Mouse (Mus musculus): Measurements from ENCODE around the gene C9orf72. TPM values are rescaled to one million over a fixed set of nuclear protein-coding genes. Genes with fewer than 3 reads are reported as not detected.
"Not testable (repeated sequence)": the region's sequence is repeated elsewhere in the genome, so short reads cannot be mapped to it uniquely, and the experiment has no call there.

The C9orf72 gene
- polyA plus RNA-seq (2015; fragmentation: Nextera tagmentation; extraction: Ambion mirVana) = 41.9 and 43.2 TPM in 2 replicates

DNA sequence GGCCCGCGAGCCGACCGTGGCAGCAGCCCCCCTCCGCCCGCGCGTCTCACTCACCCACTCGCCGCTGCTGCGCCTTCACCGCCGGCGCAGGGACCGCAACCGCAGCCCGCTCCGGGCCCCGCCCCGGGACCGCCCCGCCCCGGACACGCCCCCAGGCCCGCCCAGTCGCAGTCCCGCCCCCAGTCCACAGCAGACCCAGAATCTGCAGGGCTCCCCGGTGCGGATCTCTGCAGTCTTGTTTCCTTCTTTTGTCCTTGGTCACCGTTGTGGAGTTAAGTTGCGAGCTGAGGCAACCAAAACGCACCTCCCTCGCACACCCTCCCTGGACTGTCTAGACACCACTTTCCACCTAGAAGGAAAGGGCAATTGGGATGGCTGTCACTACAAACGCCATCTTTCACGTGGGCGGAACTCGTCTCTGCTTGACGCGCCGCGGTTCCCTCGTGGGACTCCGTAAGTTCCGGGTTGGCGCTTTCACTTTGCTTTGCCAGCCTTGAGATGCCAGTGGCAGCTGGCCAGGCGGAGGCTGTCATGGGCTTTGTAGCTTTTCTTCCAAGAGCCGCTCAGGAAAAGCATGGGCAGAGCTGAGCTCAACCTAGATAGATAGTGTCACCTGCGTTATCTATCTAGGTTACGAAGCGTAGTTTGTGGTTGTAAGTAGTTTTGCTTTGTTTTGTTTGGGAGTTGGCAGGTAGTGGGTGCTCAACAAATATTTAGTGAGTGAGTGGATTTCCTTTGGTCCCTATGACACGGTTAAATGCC lies at the start of gene C9orf72:
TSS of gene C9orf72 (minus strand) at position 442 of the 762 bp plus-strand sequence.
- peak within 1 kb of the TSS; percentile 92 for H3K27ac ChIP-seq (replicated peaks)
- under 1% methylated on average over 50 of the region's 51 CpGs for WGBS
- ATAC-seq (ENCODE audit: low FRiP score, low read depth) = peak; percentile 98
- peak within 1 kb of the TSS; percentile 87 for H3K4me3 ChIP-seq
- H3K9ac ChIP-seq = peak within 1 kb of the TSS; percentile 83
- peaks cover 13% of the 10 kb centered on the region for H3K4me1 ChIP-seq (replicated peaks)
- H3K4me2 ChIP-seq = peak within 1 kb of the TSS; percentile 79
- no peaks in the 10 kb centered on the region for H3K36me3 ChIP-seq
- no peaks in the 10 kb centered on the region for H3K9me3 ChIP-seq
- H3K27me3 ChIP-seq = no peaks in the 10 kb centered on the region

DNA sequence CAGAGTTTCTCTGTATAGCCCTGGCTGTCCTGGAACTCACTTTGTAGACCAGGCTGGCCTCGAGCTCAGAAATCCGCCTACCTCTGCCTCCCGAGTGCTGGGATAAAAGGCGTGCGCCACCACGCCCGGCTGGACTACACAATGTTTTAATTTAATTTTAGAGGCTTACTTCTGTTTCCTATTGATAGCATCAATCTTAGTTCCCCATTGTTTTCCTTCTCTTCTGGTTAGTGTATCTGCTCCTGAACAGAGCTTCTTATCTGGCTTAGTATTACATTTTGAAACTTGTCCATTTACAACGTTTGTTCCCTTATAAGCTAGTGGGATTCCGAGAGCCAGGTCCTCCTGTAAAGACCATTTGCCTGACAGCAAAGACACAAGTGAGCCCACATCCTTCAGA lies 33.0 kb upstream of the C9orf72 start:
- Histone ChIP-seq H3K4me1 (replicated peaks) (no peaks in the 10 kb centered on the region), H3K4me3 (no peak overlapping the region), H3K36me3 (no peaks in the 10 kb centered on the region), H3K4me2 (no peak overlapping the region), H3K27ac (replicated peaks) (no peak overlapping the region), H3K27me3 (no peaks in the 10 kb centered on the region), H3K9me3 (no peaks in the 10 kb centered on the region), H3K9ac (no peak overlapping the region)
- WGBS = 81% methylated on average over 9 of the region's 9 CpGs
- no peak for ATAC-seq (ENCODE audit: low FRiP score, low read depth)

DNA sequence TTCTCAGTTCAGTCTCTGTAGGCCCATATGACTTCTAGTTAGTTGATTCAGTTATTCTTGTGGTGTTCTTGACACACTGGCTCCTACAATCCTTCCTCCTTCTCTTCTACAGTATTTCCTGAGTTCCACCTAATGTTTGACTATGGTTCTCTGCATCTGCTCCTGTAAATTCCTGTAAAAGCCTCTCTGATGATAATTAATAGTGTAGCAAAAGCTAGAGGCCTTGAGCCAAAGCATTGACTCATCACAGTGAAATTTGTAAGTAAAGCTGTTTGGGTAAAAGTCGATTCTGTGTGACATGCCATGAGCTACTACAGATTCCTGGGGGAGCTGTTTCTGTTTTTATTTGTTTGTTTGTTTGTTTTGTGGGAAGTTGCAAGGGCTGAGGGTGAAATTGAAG lies 18.0 kb upstream of the C9orf72 start:
- ATAC-seq (ENCODE audit: low FRiP score, low read depth) = no peak

DNA sequence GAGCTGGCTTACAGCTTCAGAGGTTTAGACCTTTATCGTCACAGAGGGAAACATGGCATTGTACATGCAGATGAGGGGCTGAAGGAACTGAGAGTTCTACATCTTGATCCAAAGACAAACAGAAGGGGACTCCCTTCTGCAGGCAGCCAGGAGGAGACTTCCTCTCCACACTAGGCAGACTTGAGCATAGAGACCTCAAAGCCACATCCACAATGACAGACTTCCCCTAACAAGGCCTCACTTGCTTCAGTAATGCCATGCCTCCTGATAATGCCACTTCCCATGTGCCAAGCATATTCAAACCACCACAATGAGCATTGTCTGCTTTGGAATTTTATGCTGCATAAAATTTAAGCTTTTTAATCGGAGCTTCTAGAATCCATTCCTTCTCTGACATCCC lies 15.8 kb upstream of the C9orf72 start:
- no peak for ATAC-seq (ENCODE audit: low FRiP score, low read depth)
- Histone ChIP-seq H3K9me3 (no peaks in the 10 kb centered on the region), H3K36me3 (no peaks in the 10 kb centered on the region), H3K27ac (replicated peaks) (no peak overlapping the region), H3K4me2 (no peak overlapping the region), H3K4me1 (replicated peaks) (no peaks in the 10 kb centered on the region), H3K4me3 (no peak overlapping the region), H3K27me3 (no peaks in the 10 kb centered on the region), H3K9ac (no peak overlapping the region)
- 78% methylated on average over 2 of the region's 2 CpGs for WGBS

More for the DNA sequence above, 18.0 kb upstream of the C9orf72 start:
- WGBS = 75% methylated on average over 1 of the region's 1 CpGs
- no peak overlapping the region for H3K9ac ChIP-seq
- no peak overlapping the region for H3K4me2 ChIP-seq
- no peaks in the 10 kb centered on the region for H3K4me1 ChIP-seq (replicated peaks)
- H3K4me3 ChIP-seq = no peak overlapping the region
- no peaks in the 10 kb centered on the region for H3K9me3 ChIP-seq
- no peaks in the 10 kb centered on the region for H3K27me3 ChIP-seq
- no peaks in the 10 kb centered on the region for H3K36me3 ChIP-seq
- no peak overlapping the region for H3K27ac ChIP-seq (replicated peaks)

DNA sequence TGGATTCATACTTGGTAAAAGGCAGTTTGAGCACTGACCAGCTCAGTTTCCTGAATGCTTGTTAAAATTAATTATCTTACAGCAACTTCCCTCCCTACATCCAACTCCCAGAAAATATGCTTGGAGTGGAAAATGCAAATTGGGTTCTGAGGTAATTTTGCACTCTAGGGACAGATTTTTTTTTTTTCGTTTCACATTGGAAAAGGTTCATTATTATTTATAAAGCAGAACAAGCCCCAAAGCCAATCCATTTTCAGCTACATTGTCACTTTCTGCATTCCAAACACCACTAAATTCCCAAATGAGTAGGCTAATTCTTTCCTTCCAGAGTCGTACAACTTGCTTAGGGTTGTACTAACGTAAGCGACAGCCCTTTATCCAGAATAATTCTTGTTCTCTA lies 12.7 kb upstream of the C9orf72 start:
- Histone ChIP-seq H3K27ac (replicated peaks) (no peak overlapping the region), H3K9ac (no peak overlapping the region), H3K27me3 (no peaks in the 10 kb centered on the region), H3K4me2 (no peak overlapping the region), H3K36me3 (no peaks in the 10 kb centered on the region), H3K9me3 (no peaks in the 10 kb centered on the region), H3K4me1 (replicated peaks) (no peaks in the 10 kb centered on the region), H3K4me3 (no peak overlapping the region)
- 46% methylated on average over 4 of the region's 4 CpGs for WGBS
- no peak for ATAC-seq (ENCODE audit: low FRiP score, low read depth)

DNA sequence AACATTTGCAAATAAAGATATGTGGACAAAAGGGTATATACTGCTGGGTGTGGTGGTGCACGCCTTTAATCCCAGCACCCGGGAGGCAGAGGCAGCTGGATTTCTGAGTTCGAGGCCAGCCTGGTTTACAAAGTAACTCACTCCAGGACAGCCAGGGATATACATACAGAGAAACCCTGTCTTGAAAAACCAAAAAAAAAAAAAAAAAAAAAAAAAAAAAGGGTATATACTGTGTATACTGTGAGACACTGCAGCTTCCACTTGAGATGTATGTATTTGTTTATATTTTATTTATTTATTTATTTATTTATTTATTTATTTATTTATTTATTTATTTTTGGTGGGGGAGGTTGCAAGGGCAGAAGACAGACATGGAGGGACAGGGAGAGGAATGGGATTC lies 12.3 kb upstream of the C9orf72 start:
- H3K9ac ChIP-seq; H3K4me1 ChIP-seq (replicated peaks); H3K9me3 ChIP-seq; H3K36me3 ChIP-seq; ATAC-seq (ENCODE audit: low FRiP score, low read depth); H3K27ac ChIP-seq (replicated peaks); H3K27me3 ChIP-seq; H3K4me2 ChIP-seq; H3K4me3 ChIP-seq: not testable (repeated sequence)
- 92% methylated on average over 3 of the region's 3 CpGs for WGBS

DNA sequence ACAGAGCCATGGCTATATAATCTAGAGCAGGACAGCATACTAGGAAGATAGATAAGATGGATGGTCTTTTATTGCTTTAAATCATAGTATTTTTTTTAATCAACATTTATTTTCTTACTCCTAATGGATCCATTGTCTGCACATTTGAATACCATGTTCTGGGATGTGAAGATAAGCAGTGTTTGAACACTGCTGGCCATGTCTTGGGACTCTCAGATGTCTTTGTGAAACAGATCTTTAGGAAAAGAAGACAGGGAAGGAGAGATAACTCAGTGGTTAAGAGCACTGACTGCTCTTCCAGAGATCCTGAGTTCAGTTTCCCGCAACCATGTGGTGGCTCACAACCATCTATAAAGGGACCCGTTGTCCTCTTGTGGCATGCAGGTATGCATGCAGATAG lies 10.3 kb upstream of the C9orf72 start:
- 94% methylated on average over 2 of the region's 2 CpGs for WGBS
- H3K4me3 ChIP-seq = no peak overlapping the region
- H3K27ac ChIP-seq (replicated peaks) = no peak overlapping the region
- no peaks in the 10 kb centered on the region for H3K36me3 ChIP-seq
- H3K27me3 ChIP-seq = no peaks in the 10 kb centered on the region
- no peak for ATAC-seq (ENCODE audit: low FRiP score, low read depth)
- no peak overlapping the region for H3K4me2 ChIP-seq
- H3K9ac ChIP-seq = no peak overlapping the region
- no peaks in the 10 kb centered on the region for H3K4me1 ChIP-seq (replicated peaks)
- no peaks in the 10 kb centered on the region for H3K9me3 ChIP-seq

DNA sequence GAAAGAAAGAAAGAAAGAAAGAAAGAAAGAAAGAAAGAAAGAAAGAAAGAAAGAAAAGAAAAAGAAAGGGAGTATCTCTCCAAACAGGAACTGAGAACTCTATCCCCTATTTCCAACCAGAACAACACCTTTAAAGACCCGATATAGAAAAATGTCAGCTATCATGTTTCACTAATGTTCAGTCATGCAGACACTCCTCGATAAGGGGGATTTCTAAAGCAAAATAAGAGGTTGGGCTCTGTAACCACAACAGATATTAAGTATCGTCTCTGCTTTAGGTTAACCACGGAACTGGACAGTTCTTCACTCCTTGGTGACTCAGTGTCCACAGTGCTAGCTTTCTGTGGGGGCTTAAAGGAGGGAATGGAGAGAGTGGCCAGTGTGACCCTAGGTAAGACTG lies 2.3 kb upstream of the C9orf72 start:
- Histone ChIP-seq H3K36me3 (no peaks in the 10 kb centered on the region), H3K4me3 (no peak overlapping the region), H3K4me1 (replicated peaks) (peaks cover 13% of the 10 kb centered on the region), H3K27ac (replicated peaks) (no peak overlapping the region), H3K9me3 (no peaks in the 10 kb centered on the region), H3K4me2 (no peak overlapping the region), H3K27me3 (no peaks in the 10 kb centered on the region), H3K9ac (no peak overlapping the region)
- WGBS = 80% methylated on average over 4 of the region's 4 CpGs
- no peak for ATAC-seq (ENCODE audit: low FRiP score, low read depth)

DNA sequence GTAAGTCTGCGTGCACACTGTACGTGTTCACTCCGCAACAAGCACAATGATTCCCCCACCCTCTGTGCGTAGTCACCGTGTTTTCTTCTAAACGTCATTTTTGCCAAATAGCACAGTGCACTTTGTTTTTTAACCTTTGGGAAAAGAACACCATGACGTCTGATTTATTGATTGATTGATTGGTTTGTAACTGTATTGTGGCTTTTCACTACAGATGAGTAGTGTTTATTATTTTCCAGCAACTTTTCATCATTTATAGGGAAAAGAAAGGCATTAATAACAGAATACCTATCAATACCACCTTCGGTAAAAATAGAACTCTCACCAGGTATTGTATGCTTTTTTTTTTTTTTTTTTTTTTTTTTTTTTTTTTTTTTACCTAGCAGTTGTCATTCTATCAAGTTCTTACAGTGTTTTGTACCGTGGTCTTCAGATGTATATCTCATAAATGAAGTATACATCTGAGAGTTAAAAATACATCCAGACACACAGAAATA lies 569 bp upstream of the C9orf72 start:
- peak overlapping the region; percentile 92 for H3K27ac ChIP-seq (replicated peaks)
- ATAC-seq (ENCODE audit: low FRiP score, low read depth) = no peak; the same call in 1 of the 2 replicates
- no peaks in the 10 kb centered on the region for H3K9me3 ChIP-seq
- H3K9ac ChIP-seq = peak overlapping the region; percentile 50
- peak overlapping the region; percentile 79 for H3K4me2 ChIP-seq
- peaks cover 13% of the 10 kb centered on the region for H3K4me1 ChIP-seq (replicated peaks)
- H3K4me3 ChIP-seq = peak overlapping the region; percentile 87
- H3K27me3 ChIP-seq = no peaks in the 10 kb centered on the region
- H3K36me3 ChIP-seq = no peaks in the 10 kb centered on the region
- WGBS = 9% methylated on average over 9 of the region's 9 CpGs

DNA sequence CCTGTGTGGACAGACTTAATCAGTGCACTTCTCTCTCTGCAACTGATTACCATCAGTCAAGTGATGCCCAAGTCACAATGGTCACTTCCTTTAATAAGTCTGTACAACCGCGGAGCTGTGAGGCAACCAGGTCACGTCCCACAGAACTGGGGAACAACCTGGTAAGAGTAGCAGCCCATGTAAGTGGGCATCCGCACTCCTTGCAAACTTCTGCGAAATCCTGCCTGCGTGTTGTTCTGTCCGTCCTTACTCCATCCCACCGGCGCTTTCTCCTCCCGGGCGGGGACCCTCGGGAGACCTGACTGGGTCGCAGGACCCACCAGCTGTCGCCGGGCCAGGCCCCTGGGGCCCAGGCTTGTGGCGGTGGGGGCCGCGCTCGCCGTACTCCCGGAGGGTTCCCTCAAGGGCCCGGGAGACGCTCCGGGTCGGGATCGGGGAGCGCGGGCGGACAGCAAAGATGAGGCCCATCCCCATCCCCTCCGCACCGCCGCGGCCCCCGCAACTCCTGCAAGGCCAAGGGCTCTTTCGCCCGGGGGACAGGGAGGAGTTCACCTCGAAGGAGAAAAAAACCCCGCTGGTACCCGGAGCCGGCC lies 738 bp downstream of the C9orf72 start:
- under 1% methylated on average over 37 of the region's 40 CpGs for WGBS
- H3K9me3 ChIP-seq = no peaks in the 10 kb centered on the region

DNA sequence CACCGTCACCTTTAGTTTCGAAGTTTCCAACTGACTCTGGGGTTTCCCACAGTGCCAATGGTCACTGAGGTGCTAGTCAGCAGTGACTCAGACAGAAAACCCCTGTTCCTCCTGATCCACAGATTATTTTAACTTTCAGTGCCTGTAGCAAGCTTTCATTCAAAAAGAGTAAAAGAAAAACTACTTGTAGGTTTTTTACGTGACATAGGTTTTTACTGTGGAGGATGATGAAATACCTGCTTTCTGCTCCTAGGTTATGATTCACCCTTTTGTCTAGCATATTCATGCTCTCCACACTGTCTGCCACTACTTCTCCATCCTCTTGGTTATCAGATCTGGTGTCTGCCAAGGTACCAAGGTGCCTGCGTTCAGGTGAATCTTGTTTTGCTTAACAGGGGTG lies 1.9 kb downstream of the C9orf72 start:
- Histone ChIP-seq H3K4me2 (peak overlapping the region; percentile 79), H3K4me3 (peak overlapping the region; percentile 87; the same call in 1 of the 2 replicates), H3K9ac (0 out of 2 replicates have a peak overlapping the region, but pooled peaks have one; percentile 10), H3K9me3 (no peaks in the 10 kb centered on the region), H3K4me1 (replicated peaks) (peaks cover 13% of the 10 kb centered on the region), H3K27ac (replicated peaks) (no peak overlapping the region), H3K27me3 (no peaks in the 10 kb centered on the region), H3K36me3 (no peaks in the 10 kb centered on the region)
- no peak for ATAC-seq (ENCODE audit: low FRiP score, low read depth)
- WGBS = 90% methylated on average over 4 of the region's 4 CpGs

More for the DNA sequence above, 738 bp downstream of the C9orf72 start:
- Histone ChIP-seq H3K27ac (replicated peaks) (peak overlapping the region; percentile 92), H3K4me3 (peak overlapping the region; percentile 87), H3K9ac (peak overlapping the region; percentile 83), H3K36me3 (no peaks in the 10 kb centered on the region), H3K4me1 (replicated peaks) (peaks cover 13% of the 10 kb centered on the region), H3K4me2 (peak overlapping the region; percentile 79), H3K27me3 (no peaks in the 10 kb centered on the region)
- ATAC-seq (ENCODE audit: low FRiP score, low read depth) = peak; percentile 80

DNA sequence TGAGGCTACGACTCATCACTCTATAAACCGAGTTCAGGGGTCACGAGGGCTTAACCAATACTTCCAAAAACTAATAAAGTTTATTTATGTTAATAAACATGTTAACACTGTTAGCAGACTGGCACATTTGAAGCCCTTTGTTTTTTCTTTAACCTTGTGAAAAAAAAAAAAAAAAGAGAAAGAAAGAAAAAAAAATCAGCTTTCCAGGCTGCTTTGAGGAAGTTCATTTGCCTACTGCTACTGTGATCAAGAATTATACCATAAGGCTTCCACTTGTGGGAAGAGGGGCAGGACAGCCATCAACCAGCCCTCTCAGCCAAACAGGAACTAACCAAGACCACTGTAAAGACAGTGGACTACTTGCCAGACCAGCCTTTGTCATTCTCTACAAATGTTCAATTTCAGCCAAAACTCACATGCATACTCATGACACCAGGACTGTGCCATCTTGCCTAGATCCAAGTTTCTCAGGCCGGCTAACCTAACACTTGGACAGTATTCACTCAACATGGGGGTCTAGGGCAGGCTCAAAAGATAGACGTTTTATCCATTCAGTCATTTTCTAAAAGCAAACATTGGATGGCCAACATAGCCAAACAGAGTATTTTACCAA lies 2.5 kb downstream of the C9orf72 start:
- no peak overlapping the region for H3K9ac ChIP-seq
- H3K36me3 ChIP-seq = no peaks in the 10 kb centered on the region
- peaks cover 13% of the 10 kb centered on the region for H3K4me1 ChIP-seq (replicated peaks)
- WGBS = 86% methylated on average over 5 of the region's 5 CpGs
- H3K9me3 ChIP-seq = no peaks in the 10 kb centered on the region
- ATAC-seq (ENCODE audit: low FRiP score, low read depth) = no peak
- peak overlapping the region; percentile 15; the same call in 1 of the 2 replicates for H3K4me2 ChIP-seq
- H3K4me3 ChIP-seq = no peak overlapping the region
- H3K27ac ChIP-seq (replicated peaks) = no peak overlapping the region
- H3K27me3 ChIP-seq = no peaks in the 10 kb centered on the region

Measured in hindbrain, embryonic 15.5 days (tissue).